Comparison of ENCODE assay signal across 9 mouse cellular contexts in the genomic region with DNA sequence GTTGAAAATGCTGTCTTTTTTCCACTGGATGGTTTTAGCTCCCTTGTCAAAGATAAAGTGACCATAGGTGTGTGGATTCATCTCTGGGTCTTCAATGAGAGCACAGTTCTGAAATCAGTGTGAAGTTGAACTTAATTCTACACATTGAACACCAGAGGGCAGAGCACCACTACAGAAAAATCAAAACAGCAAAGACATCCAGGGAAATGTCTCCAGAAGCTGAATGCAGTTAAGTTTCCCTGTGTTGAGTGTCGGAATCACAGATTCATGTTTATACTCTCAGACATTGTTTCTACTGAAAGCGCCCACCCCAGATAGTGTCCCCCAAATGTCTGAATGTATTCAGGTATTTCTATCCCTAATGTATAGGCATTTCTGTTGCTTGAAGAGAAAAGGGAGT.
DNase-seq lines count a peak whose midpoint lies in the region; ATAC-seq and TF ChIP-seq lines count a peak whose summit lies in the region.
"Had no signal": no experiment of that assay in that cellular context is flagged by ENCODE, and none has a peak within 500 bp of the region (broad histone marks: within the 10 kb centered on the region; RNA-seq: fewer than 3 reads in every experiment).

No protein-coding gene starts in this region.

- no peaks in the 10 kb centered on the region for H3K36me3 ChIP-seq in heart, embryonic 12.5 days
- no peaks in the 10 kb centered on the region for H3K36me3 ChIP-seq in stomach, postnatal 0 days (ENCODE audit: control insufficient read depth, insufficient read depth, low read length)
- H3K36me3 ChIP-seq: heart, embryonic 13.5 days had no signal

- intact Hi-C loops in left cerebral cortex, postnatal 4 days (cut with DNase I) = loop anchor here (5.0 to 10.0 kb wide), 3 partner anchors 179 to 562 kb away; a partner anchor contains a TSS

- H3K4me3 ChIP-seq in heart, embryonic 12.5 days = no peak overlapping the region
- no peak overlapping the region for H3K4me3 ChIP-seq in stomach, postnatal 0 days (ENCODE audit: low read depth, low read length)
- H3K4me3 ChIP-seq: heart, embryonic 13.5 days had no signal

- H3K9ac ChIP-seq in heart, embryonic 12.5 days = no peak overlapping the region
- no peak overlapping the region for H3K9ac ChIP-seq in stomach, postnatal 0 days (ENCODE audit: low read length)
- H3K9ac ChIP-seq: heart, embryonic 13.5 days had no signal

- no peak for TF ChIP-seq EP300 in stomach, postnatal 0 days (optimal IDR thresholded peaks at IDR 0.05)

- peak; percentile 6 for DNase-seq in heart, adult 8-10 months (ENCODE audit: low spot score)
- DNase-seq in right cerebral cortex, adult 2 months (ENCODE audit: low spot score in 2 of 2) = peak; percentile 44 to 66
- no peak for DNase-seq in right cerebral cortex, postnatal 36 days (ENCODE audit: low spot score in 2 of 2)
- DNase-seq in embryo, embryonic 10.5 days (ENCODE audit: low spot score) = peak; percentile 59
- DNase-seq in left cerebral cortex, postnatal 4 days = peak; percentile 10
- DNase-seq in stomach, postnatal 0 days (ENCODE audit: low spot score) = no peak
- DNase-seq in Muller cell, postnatal 12 days (ENCODE audit: inconsistent ontology term) = no peak

- no peaks in the 10 kb centered on the region for H3K27me3 ChIP-seq in heart, embryonic 12.5 days (replicated peaks)
- no peaks in the 10 kb centered on the region for H3K27me3 ChIP-seq in stomach, postnatal 0 days (ENCODE audit: control insufficient read depth, insufficient read depth, low read length)
- H3K27me3 ChIP-seq: heart, embryonic 13.5 days had no signal

- no peak overlapping the region for H3K4me2 ChIP-seq in heart, embryonic 12.5 days
- no peak overlapping the region for H3K4me2 ChIP-seq in stomach, postnatal 0 days (replicated peaks; ENCODE audit: low read depth)
- H3K4me2 ChIP-seq: heart, embryonic 13.5 days had no signal

- WGBS in heart, embryonic 12.5 days = 34% methylated on average over 2 of the region's 2 CpGs
- 29% methylated on average over 2 of the region's 2 CpGs for WGBS in stomach, postnatal 0 days

- H3K27ac ChIP-seq in heart, embryonic 12.5 days (ENCODE audit: poor library complexity, severe bottlenecking) = no peak overlapping the region
- H3K27ac ChIP-seq in stomach, postnatal 0 days (replicated peaks) = no peak overlapping the region
- H3K27ac ChIP-seq: heart, embryonic 13.5 days had no signal

- no peak for ATAC-seq in heart, embryonic 12.5 days (ENCODE audit: insufficient number of reproducible peaks, low FRiP score)
- no peak for ATAC-seq in stomach, postnatal 0 days (ENCODE audit: low FRiP score, low TSS enrichment)

- no peaks in the 10 kb centered on the region for H3K4me1 ChIP-seq in heart, embryonic 12.5 days (replicated peaks)
- no peaks in the 10 kb centered on the region for H3K4me1 ChIP-seq in stomach, postnatal 0 days (replicated peaks; ENCODE audit: control insufficient read depth, insufficient read depth)
- H3K4me1 ChIP-seq: heart, embryonic 13.5 days had no signal

- peak; percentile 70 for TF ChIP-seq CTCF in stomach, postnatal 0 days (IDR thresholded peaks at IDR 0.05; ENCODE audit: low read depth)

- H3K9me3 ChIP-seq in heart, embryonic 12.5 days (replicated peaks) = no peaks in the 10 kb centered on the region
- no peaks in the 10 kb centered on the region for H3K9me3 ChIP-seq in stomach, postnatal 0 days (ENCODE audit: control insufficient read depth, low read length)
- H3K9me3 ChIP-seq: heart, embryonic 13.5 days had no signal

Comparison
In these comparisons a context has a peak if more than half of its experiments do, and no peak if none do; other contexts are left out.
1. DNase-seq: peak in heart, adult 8-10 months (single experiment), right cerebral cortex, adult 2 months (2 of 2), embryo, embryonic 10.5 days (single experiment) and left cerebral cortex, postnatal 4 days (single experiment); none in right cerebral cortex, postnatal 36 days (0 of 2), stomach, postnatal 0 days (single experiment) and Muller cell, postnatal 12 days (single experiment).